Mouse (Mus musculus) MEL (cell line): ENCODE data around the gene Tbc1d8b. TPM values are rescaled to one million over a fixed set of nuclear protein-coding genes. Genes with fewer than 3 reads are reported as not detected.

ENCODE experiments used
- DNase-seq: peaks from one replicate; pipeline ENCODE4 v3.0.0; 2011; ENCODE audit warnings: low read depth, low spot score
- H3K27ac ChIP-seq: 2 replicates; pipeline ENCODE4 v1.5.1; 2012; ENCODE audit warnings: low read depth, mild to moderate bottlenecking, control low read depth, low read length, moderate library complexity; ENCODE audit not compliant: control insufficient read depth
- H3K27me3 ChIP-seq, 2 experiments: fragments of 150-350 bp in 1 of 2; sonication (generic) in 1 of 2; 2 replicates each; pipeline ENCODE4 v1.6.1; 2012; ENCODE audit warnings: low read length in 2 of 2, mild to moderate bottlenecking in 2 of 2, improper control_type of control experiment in 1 of 2, moderate library complexity in 1 of 2; ENCODE audit not compliant: insufficient read depth in 2 of 2, control insufficient read depth in 1 of 2
- H3K36me3 ChIP-seq, 2 experiments: 2 replicates each; pipeline ENCODE4 v1.6.1; 2012 to 2014; ENCODE audit warnings: low read length in 2 of 2, improper control_type of control experiment in 1 of 2, inconsistent platforms in 1 of 2, mild to moderate bottlenecking in 1 of 2; ENCODE audit not compliant: insufficient read depth in 2 of 2, control insufficient read depth in 1 of 2
- H3K4me1 ChIP-seq, 2 experiments: fragments of 150-350 bp in 1 of 2; sonication (generic) in 1 of 2; 2 replicates each; pipeline ENCODE4 v1.6.1; 2012; ENCODE audit warnings: low read length in 2 of 2, improper control_type of control experiment in 1 of 2, mild to moderate bottlenecking in 1 of 2; ENCODE audit not compliant: insufficient read depth in 2 of 2, control insufficient read depth in 1 of 2
- H3K4me3 ChIP-seq, 2 experiments: fragments of 150-350 bp in 1 of 2; sonication (generic) in 1 of 2; 2 replicates each; pipeline ENCODE4 v1.5.1; 2012; ENCODE audit warnings: low read depth in 2 of 2, low read length in 2 of 2, mild to moderate bottlenecking in 2 of 2, moderate library complexity in 2 of 2, control low read depth in 1 of 2, improper control_type of control experiment in 1 of 2; ENCODE audit not compliant: control insufficient read depth in 1 of 2, insufficient read depth in 1 of 2
- H3K79me2 ChIP-seq: 2 replicates; pipeline ENCODE4 v1.6.1; 2012; ENCODE audit warnings: mild to moderate bottlenecking, low read length, moderate library complexity; ENCODE audit not compliant: control insufficient read depth, poor library complexity, insufficient read depth
- H3K9ac ChIP-seq: 2 replicates; pipeline ENCODE4 v1.6.1; 2012; ENCODE audit warnings: low read depth, mild to moderate bottlenecking, control low read depth, low read length, moderate library complexity; ENCODE audit not compliant: control insufficient read depth, poor library complexity, severe bottlenecking
- H3K9me3 ChIP-seq: fragments of 150-350 bp; sonication (generic); replicated peaks from 2 replicates; pipeline ENCODE4 v1.6.1; 2012; ENCODE audit warnings: mild to moderate bottlenecking, low read length, improper control_type of control experiment, moderate library complexity; ENCODE audit not compliant: insufficient read depth
- CTCF ChIP-seq, 3 experiments: IDR thresholded peaks in 2 of 3; conservative IDR thresholded peaks in 1 of 3; 2 replicates each; pipeline ENCODE4 v1.5.1; 2011 to 2012; ENCODE audit warnings: low read length in 3 of 3, low read depth in 2 of 3, mild to moderate bottlenecking in 2 of 3, improper control_type of control experiment in 1 of 3, inconsistent platforms in 1 of 3, mixed read lengths in 1 of 3, moderate library complexity in 1 of 3; ENCODE audit not compliant: control insufficient read depth in 1 of 3, insufficient read depth in 1 of 3, poor library complexity in 1 of 3, severe bottlenecking in 1 of 3
- E2F4 ChIP-seq: IDR thresholded peaks from 2 replicates; pipeline ENCODE4 v1.6.1; 2011; ENCODE audit warnings: low read depth, low read length, improper control_type of control experiment, borderline replicate concordance
- ELF1 ChIP-seq: IDR thresholded peaks from 2 replicates; pipeline ENCODE4 v1.6.1; 2014; ENCODE audit warnings: low read depth, mild to moderate bottlenecking, inconsistent platforms, low read length, improper control_type of control experiment, moderate library complexity
- GABPA ChIP-seq: IDR thresholded peaks from 2 replicates; pipeline ENCODE4 v1.6.1; 2012; ENCODE audit warnings: low read depth, mild to moderate bottlenecking, inconsistent platforms, low read length, improper control_type of control experiment, moderate library complexity
- GATA1 ChIP-seq: IDR thresholded peaks from 2 replicates; pipeline ENCODE4 v1.6.1; 2011; ENCODE audit warnings: low read depth, low read length, improper control_type of control experiment
- MXI1 ChIP-seq: IDR thresholded peaks from 2 replicates; pipeline ENCODE4 v1.6.1; 2011; ENCODE audit warnings: mild to moderate bottlenecking, low read depth, low read length, improper control_type of control experiment
- NRF1 ChIP-seq: IDR thresholded peaks from 2 replicates; pipeline ENCODE4 v1.6.1; 2014; ENCODE audit warnings: low read depth, mild to moderate bottlenecking, inconsistent platforms, low read length, improper control_type of control experiment, moderate library complexity; ENCODE audit not compliant: poor library complexity, insufficient read depth, severe bottlenecking
- RAD21 ChIP-seq: IDR thresholded peaks from 2 replicates; pipeline ENCODE4 v1.6.1; 2011; ENCODE audit warnings: mild to moderate bottlenecking, low read depth, low read length, improper control_type of control experiment
- SMC3 ChIP-seq: IDR thresholded peaks from 2 replicates; pipeline ENCODE4 v1.6.1; 2011; ENCODE audit warnings: low read depth, low read length, improper control_type of control experiment
- TAL1 ChIP-seq: IDR thresholded peaks from 2 replicates; pipeline ENCODE4 v1.6.1; 2012; ENCODE audit warnings: mild to moderate bottlenecking, inconsistent platforms, low read length, moderate library complexity, mixed read lengths
- TBP ChIP-seq: IDR thresholded peaks from 2 replicates; pipeline ENCODE4 v1.8.0; 2011; ENCODE audit warnings: low read depth, low read length, improper control_type of control experiment
- TCF12 ChIP-seq: IDR thresholded peaks from 2 replicates; pipeline ENCODE4 v1.6.1; 2014; ENCODE audit warnings: low read depth, mild to moderate bottlenecking, inconsistent platforms, low read length, improper control_type of control experiment, moderate library complexity
- USF2 ChIP-seq, 2 experiments: IDR thresholded peaks; 2 replicates each; pipeline ENCODE4 v1.6.1; 2011 to 2012; ENCODE audit warnings: improper control_type of control experiment in 2 of 2, low read length in 2 of 2, borderline replicate concordance in 1 of 2, inconsistent platforms in 1 of 2, low read depth in 1 of 2, mild to moderate bottlenecking in 1 of 2; ENCODE audit not compliant: insufficient read depth in 1 of 2
- ZC3H11A ChIP-seq: IDR thresholded peaks from 2 replicates; pipeline ENCODE4 v1.6.1; 2012; ENCODE audit warnings: low read depth, mild to moderate bottlenecking, inconsistent platforms, low read length, improper control_type of control experiment
- ZKSCAN1 ChIP-seq: IDR thresholded peaks from 2 replicates; pipeline ENCODE4 v1.6.1; 2012; ENCODE audit warnings: low read depth, mild to moderate bottlenecking, inconsistent platforms, low read length, improper control_type of control experiment, moderate library complexity
- ZMIZ1 ChIP-seq: IDR thresholded peaks from 2 replicates; pipeline ENCODE4 v1.6.1; 2012; ENCODE audit warnings: low read depth, mild to moderate bottlenecking, inconsistent platforms, low read length, improper control_type of control experiment, moderate library complexity
- ZNF384 ChIP-seq: IDR thresholded peaks from 2 replicates; pipeline ENCODE4 v1.6.1; 2012; ENCODE audit warnings: low read depth, mild to moderate bottlenecking, inconsistent platforms, low read length, improper control_type of control experiment
- polyA plus RNA-seq, 2 experiments: library from polyadenylated mRNA; stranded (reverse) in 1 of 2; unstranded in 1 of 2; fragments of >175 nt in 1 of 2; fragments of >200 nt in 1 of 2; gene quantifications; 2 replicates each; pipeline versions ENCODE4 v1.2.1 to v1.2.4; 2012; ENCODE audit warnings: low replicate concordance in 2 of 2, low read depth in 1 of 2; ENCODE audit not compliant: insufficient read length in 2 of 2, insufficient read depth in 1 of 2, missing spikeins in 1 of 2
- total RNA-seq: library from RNA; depleted of rRNA; stranded (reverse); fragments of 300-350 nt; gene quantifications from 2 replicates; pipeline ENCODE4 v1.2.3, GENCODE M21; 2012

Gene Tbc1d8b
- total and polyA plus RNA-seq, 3 experiments = 5.2 to 6.2 TPM; not detected in 1

DNA sequence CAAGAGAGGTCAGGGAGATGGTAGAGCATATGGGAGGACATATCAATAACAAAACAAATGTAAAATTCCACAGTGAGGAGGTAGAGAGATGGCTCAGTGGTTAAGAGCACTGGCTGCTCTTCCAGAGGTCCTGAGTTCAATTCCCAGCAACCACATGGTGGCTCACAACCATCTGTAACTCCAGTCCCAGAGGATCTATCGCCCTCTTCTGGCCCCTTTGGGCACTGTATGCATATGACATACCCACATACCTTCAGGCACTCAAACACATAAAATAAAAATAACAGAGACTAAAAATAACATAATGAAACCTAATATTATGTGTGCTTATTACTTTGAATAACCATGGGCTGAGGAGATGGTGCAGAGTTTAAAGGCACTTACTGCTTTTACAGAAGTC is 22.7 kb upstream of the Tbc1d8b start:
- Histone ChIP-seq H3K4me1 (no peaks in the 10 kb centered on the region), H3K79me2 (no peaks in the 10 kb centered on the region; the same call in 1 of the 2 replicates), H3K9ac (no peak overlapping the region), H3K27me3 (no peaks in the 10 kb centered on the region), H3K36me3 (no peaks in the 10 kb centered on the region), H3K27ac (no peak overlapping the region), H3K9me3 (no peaks in the 10 kb centered on the region; the same call in 1 of the 2 replicates), H3K4me3 (no peak overlapping the region)
- TF ChIP-seq TAL1 = no peak
- peak; percentile 44 to 61 (median 53) for TF ChIP-seq CTCF (IDR thresholded peaks at IDR 0.05 in 2 of 3, conservative IDR thresholded peaks at IDR 0.05 in 1 of 3; ENCODE audit: control insufficient read depth in 1 of 3, insufficient read depth in 1 of 3, low read depth in 2 of 3, low read length in 3 of 3, poor library complexity in 1 of 3, severe bottlenecking in 1 of 3)
- TF ChIP-seq RAD21 = peak; percentile 59
- TF ChIP-seq ZKSCAN1 = no peak
- TF ChIP-seq E2F4 = no peak
- no peak for TF ChIP-seq MXI1
- peak; percentile 70 for TF ChIP-seq SMC3
- no peak for TF ChIP-seq ZNF384
- TF ChIP-seq USF2 (IDR thresholded peaks at IDR 0.05; ENCODE audit: borderline replicate concordance in 1 of 2, insufficient read depth in 1 of 2, low read depth in 1 of 2, low read length in 2 of 2) = no peak
- TF ChIP-seq TCF12 = no peak
- TF ChIP-seq GATA1 = no peak
- no peak for TF ChIP-seq NRF1
- TF ChIP-seq ELF1 = no peak
- peak; percentile 50 for TF ChIP-seq ZC3H11A
- peak; percentile 51 for DNase-seq

DNA sequence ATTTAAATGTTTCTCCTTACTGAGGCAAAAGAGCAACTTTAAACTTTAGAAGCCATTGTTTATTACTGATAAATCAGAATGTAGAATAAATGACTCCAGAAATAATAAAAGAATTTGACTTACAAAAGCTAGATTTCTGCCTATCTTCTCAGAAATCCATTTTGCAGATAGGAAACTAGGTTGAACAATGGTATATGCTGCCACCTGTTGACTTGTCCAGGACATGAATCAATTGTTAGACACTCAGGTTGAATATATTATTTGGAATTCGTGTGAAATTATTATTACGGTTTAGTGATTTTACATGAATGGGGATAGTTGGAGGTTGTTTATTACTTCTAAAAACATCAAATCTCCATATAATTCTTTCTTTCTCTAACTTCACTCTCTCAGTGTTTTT is 19.0 kb upstream of the Tbc1d8b start:
- Histone ChIP-seq H3K4me3 (no peak overlapping the region), H3K36me3 (no peaks in the 10 kb centered on the region), H3K9ac (no peak overlapping the region), H3K27ac (no peak overlapping the region), H3K9me3 (no peaks in the 10 kb centered on the region; the same call in 1 of the 2 replicates), H3K27me3 (no peaks in the 10 kb centered on the region), H3K79me2 (no peaks in the 10 kb centered on the region), H3K4me1 (no peaks in the 10 kb centered on the region)
- DNase-seq = peak; percentile 58
- TF ChIP-seq RAD21 (peak; percentile 90), SMC3 (peak; percentile 94), GABPA (no peak), TBP (no peak), ZMIZ1 (no peak), CTCF (IDR thresholded peaks at IDR 0.05 in 2 of 3, conservative IDR thresholded peaks at IDR 0.05 in 1 of 3; ENCODE audit: control insufficient read depth in 1 of 3, insufficient read depth in 1 of 3, low read depth in 2 of 3, low read length in 3 of 3, poor library complexity in 1 of 3, severe bottlenecking in 1 of 3) (peak; percentile 18 to 85 (median 23); a peak in 3 of 6 replicates), ZC3H11A (peak; percentile 90), GATA1 (0 out of 2 replicates have a peak, but pooled peaks have one; percentile 6)
